In the genomic region with DNA sequence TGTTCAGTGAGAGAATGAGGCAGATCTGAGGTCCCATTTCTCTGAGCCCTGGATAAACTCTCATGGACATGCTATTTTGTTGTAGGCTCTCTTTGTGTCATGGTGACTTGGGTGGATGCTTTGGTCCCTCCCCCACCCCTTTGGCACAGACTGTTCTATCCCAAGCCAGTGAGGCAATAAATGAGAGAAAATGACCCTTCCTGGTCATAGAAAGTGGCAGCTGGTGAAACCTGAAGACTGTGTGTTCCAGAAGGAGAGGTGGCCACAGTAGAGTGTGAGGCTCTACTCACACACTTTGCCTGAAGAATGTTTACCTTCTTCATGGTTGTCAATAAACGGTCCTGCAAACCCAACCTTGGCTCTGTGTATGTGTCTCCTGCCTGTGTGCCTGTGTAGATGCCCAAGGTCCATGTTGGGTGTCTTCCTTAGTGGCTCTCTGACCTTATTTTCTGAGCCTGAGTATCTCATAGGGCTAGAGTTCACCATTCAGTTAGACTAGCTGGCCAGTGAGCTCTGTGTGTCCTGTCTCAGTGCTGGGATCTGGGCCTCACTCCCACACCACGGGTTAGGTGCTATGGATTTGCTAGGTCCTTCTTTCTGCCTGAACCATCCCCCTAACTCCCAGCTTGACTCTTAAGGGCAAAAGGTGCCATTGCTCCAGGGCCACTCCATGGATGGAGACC, we compare ENCODE assay signal across 8 mouse cellular contexts.
DNase-seq lines count a peak whose midpoint lies in the region; ATAC-seq lines count a peak whose summit lies in the region.

No protein-coding gene starts in this region.

- H3K4me1 ChIP-seq in heart, embryonic 12.5 days (replicated peaks): peaks cover 65% of the 10 kb centered on the region
- H3K4me1 ChIP-seq in embryonic facial prominence, embryonic 10.5 days: peaks cover 70% of the 10 kb centered on the region
- H3K4me1 ChIP-seq in hindbrain, embryonic 16.5 days (ENCODE audit: control insufficient read depth, insufficient read depth, low read depth, low read length): peaks cover 15% of the 10 kb centered on the region
- H3K4me1 ChIP-seq in midbrain, embryonic 12.5 days: peaks cover 48% of the 10 kb centered on the region

- no peaks in the 10 kb centered on the region for H3K27me3 ChIP-seq in heart, embryonic 12.5 days (replicated peaks)
- no peaks in the 10 kb centered on the region for H3K27me3 ChIP-seq in embryonic facial prominence, embryonic 10.5 days (replicated peaks; ENCODE audit: low read depth, poor library complexity, severe bottlenecking)
- no peaks in the 10 kb centered on the region for H3K27me3 ChIP-seq in hindbrain, embryonic 16.5 days (replicated peaks; ENCODE audit: control insufficient read depth, insufficient read depth, low read length)
- H3K27me3 ChIP-seq in midbrain, embryonic 12.5 days: no peaks in the 10 kb centered on the region

- H3K27ac ChIP-seq in heart, embryonic 12.5 days (ENCODE audit: poor library complexity, severe bottlenecking): peak overlapping the region; percentile 80
- peak overlapping the region; percentile 82 for H3K27ac ChIP-seq in embryonic facial prominence, embryonic 10.5 days (replicated peaks)
- H3K27ac ChIP-seq in hindbrain, embryonic 16.5 days (ENCODE audit: low read depth, low read length): peak overlapping the region; percentile 52; the same call in 1 of the 2 replicates
- peak overlapping the region; percentile 60 for H3K27ac ChIP-seq in midbrain, embryonic 12.5 days (replicated peaks)

- intact Hi-C loops in left cerebral cortex, postnatal 14 days (cut with DNase I): no loop called here

- no peaks in the 10 kb centered on the region for H3K9me3 ChIP-seq in heart, embryonic 12.5 days (replicated peaks)
- no peaks in the 10 kb centered on the region for H3K9me3 ChIP-seq in embryonic facial prominence, embryonic 10.5 days
- H3K9me3 ChIP-seq in hindbrain, embryonic 16.5 days (ENCODE audit: control insufficient read depth, low read length): no peaks in the 10 kb centered on the region
- H3K9me3 ChIP-seq in midbrain, embryonic 12.5 days: no peaks in the 10 kb centered on the region

- H3K36me3 ChIP-seq in heart, embryonic 12.5 days: no peaks in the 10 kb centered on the region
- no peaks in the 10 kb centered on the region for H3K36me3 ChIP-seq in embryonic facial prominence, embryonic 10.5 days (replicated peaks)
- H3K36me3 ChIP-seq in hindbrain, embryonic 16.5 days (ENCODE audit: control insufficient read depth, insufficient read depth, low read length): no peaks in the 10 kb centered on the region
- H3K36me3 ChIP-seq in midbrain, embryonic 12.5 days: no peaks in the 10 kb centered on the region

- no peak for DNase-seq in heart, adult 8-10 months (ENCODE audit: low spot score)
- no peak for DNase-seq in embryonic facial prominence, embryonic 10.5 days (ENCODE audit: low spot score)
- no peak for DNase-seq in left cerebral cortex, postnatal 14 days (ENCODE audit: low spot score in 2 of 2)
- DNase-seq in spleen, adult 12 weeks (ENCODE audit: low spot score): no peak
- DNase-seq in thymus, postnatal 4 days: no peak

- H3K4me3 ChIP-seq in heart, embryonic 12.5 days: peak overlapping the region; percentile 32
- peak overlapping the region; percentile 49 for H3K4me3 ChIP-seq in embryonic facial prominence, embryonic 10.5 days
- no peak overlapping the region for H3K4me3 ChIP-seq in hindbrain, embryonic 16.5 days (ENCODE audit: low read length)
- H3K4me3 ChIP-seq in midbrain, embryonic 12.5 days: peak overlapping the region; percentile 14

- H3K9ac ChIP-seq in heart, embryonic 12.5 days: peak overlapping the region; percentile 35; the same call in 1 of the 2 replicates
- no peak overlapping the region for H3K9ac ChIP-seq in hindbrain, embryonic 16.5 days (ENCODE audit: low read depth, low read length)
- no peak overlapping the region for H3K9ac ChIP-seq in midbrain, embryonic 12.5 days (replicated peaks)

- peak; percentile 52; the same call in 1 of the 2 replicates for ATAC-seq in heart, embryonic 12.5 days (ENCODE audit: insufficient number of reproducible peaks, low FRiP score)
- ATAC-seq in hindbrain, embryonic 16.5 days: 0 out of 2 replicates have a peak, but pooled peaks have one; percentile 12
- ATAC-seq in midbrain, embryonic 12.5 days (ENCODE audit: low FRiP score, low read depth): 0 out of 2 replicates have a peak, but pooled peaks have one; percentile 44

- H3K4me2 ChIP-seq in heart, embryonic 12.5 days: peak overlapping the region; percentile 66
- H3K4me2 ChIP-seq in hindbrain, embryonic 16.5 days (ENCODE audit: low read length): peak overlapping the region; percentile 41
- peak overlapping the region; percentile 44 for H3K4me2 ChIP-seq in midbrain, embryonic 12.5 days (replicated peaks)

- WGBS in heart, embryonic 12.5 days: 37% methylated on average over 2 of the region's 2 CpGs
- 33% methylated on average over 2 of the region's 2 CpGs for WGBS in embryonic facial prominence, embryonic 10.5 days
- 30% methylated on average over 2 of the region's 2 CpGs for WGBS in hindbrain, embryonic 16.5 days
- 39% methylated on average over 2 of the region's 2 CpGs for WGBS in midbrain, embryonic 12.5 days
